ENCODE assay signal across 8 mouse cellular contexts in the genomic region with DNA sequence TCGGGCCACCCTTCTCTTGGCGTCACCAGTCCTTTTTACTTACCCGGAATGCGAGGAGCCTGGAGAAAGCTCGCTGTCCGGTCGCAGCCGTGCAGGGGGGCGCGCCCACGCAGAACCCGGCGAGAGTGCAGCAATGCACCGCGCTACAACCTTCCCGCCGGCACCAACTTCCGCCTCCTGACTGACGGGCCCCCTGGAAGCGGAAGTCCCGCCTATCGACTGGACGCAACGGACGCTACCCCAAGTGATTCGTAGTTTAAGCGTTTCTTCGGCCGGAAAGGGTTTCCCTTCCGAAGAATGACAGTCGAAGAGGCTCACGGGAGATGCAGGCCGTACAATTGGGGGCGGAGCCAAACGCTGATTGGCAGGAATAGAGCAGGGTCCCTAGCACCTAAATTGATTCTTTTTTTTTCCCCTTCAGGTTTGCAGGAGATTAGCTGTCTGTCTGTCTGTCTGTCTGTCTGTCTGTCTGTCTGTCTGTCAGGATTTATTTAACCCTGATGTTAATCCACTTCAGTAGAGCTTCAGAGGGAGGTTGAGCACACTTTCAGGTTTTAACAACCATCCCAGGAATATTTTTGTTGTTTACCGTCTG. TPM values are rescaled to one million over a fixed set of nuclear protein-coding genes. Genes with fewer than 3 reads are reported as not detected.
DNase-seq lines count a peak whose midpoint lies in the region; ATAC-seq and TF ChIP-seq lines count a peak whose summit lies in the region.

No protein-coding gene starts in this region.

- peak overlapping the region; percentile 94 for H3ac ChIP-seq in C2C12 (ENCODE audit: control insufficient read depth, insufficient read length, low read depth)

- H3K79me3 ChIP-seq in C2C12 (ENCODE audit: low read depth) = peaks cover 44% of the 10 kb centered on the region

- ATAC-seq in heart, embryonic 12.5 days (ENCODE audit: insufficient number of reproducible peaks, low FRiP score) = peak; percentile 95
- ATAC-seq in kidney, postnatal 0 days (replicated peaks; ENCODE audit: low FRiP score, low read depth) = peak; percentile 97
- peak; percentile 95 for ATAC-seq in liver, embryonic 11.5 days (replicated peaks; ENCODE audit: low FRiP score)
- ATAC-seq in stomach, embryonic 14.5 days (ENCODE audit: insufficient number of reproducible peaks, insufficient read depth, low FRiP score, low read depth) = peak; percentile 95

- peak; percentile 99 for DNase-seq in brain, embryonic 14.5 days (ENCODE audit: low read depth)
- DNase-seq in kidney, postnatal 0 days (ENCODE audit: low spot score) = peak; percentile 99
- DNase-seq in liver, embryonic 11.5 days (ENCODE audit: low spot score) = peak; percentile 93
- peak; percentile 98 for DNase-seq in naive thymus-derived CD4-positive, alpha-beta T cell, adult 2 months (ENCODE audit: low read depth)

- TF ChIP-seq CTCF in C2C12 (IDR thresholded peaks at IDR 0.05; ENCODE audit: control insufficient read depth, insufficient read depth, insufficient read length) = no peak
- TF ChIP-seq CTCF in brain, embryonic 14.5 days (IDR thresholded peaks at IDR 0.05; ENCODE audit: borderline replicate concordance, extremely low read depth, insufficient read depth, insufficient read length) = no peak
- TF ChIP-seq CTCF in kidney, postnatal 0 days (IDR thresholded peaks at IDR 0.05; ENCODE audit: low read depth) = no peak

- H3K36me3 ChIP-seq in C2C12 (ENCODE audit: control insufficient read depth, insufficient read depth) = peaks cover 16% of the 10 kb centered on the region
- peaks cover 10% of the 10 kb centered on the region for H3K36me3 ChIP-seq in erythroblast, embryonic 14.5 days (ENCODE audit: control insufficient read depth)
- peaks cover 7% of the 10 kb centered on the region; the same call in 1 of the 2 replicates for H3K36me3 ChIP-seq in heart, embryonic 12.5 days
- no peaks in the 10 kb centered on the region for H3K36me3 ChIP-seq in kidney, postnatal 0 days (ENCODE audit: insufficient read depth, low read length)
- no peaks in the 10 kb centered on the region for H3K36me3 ChIP-seq in liver, embryonic 11.5 days (ENCODE audit: control insufficient read depth, insufficient read depth, low read length)
- no peaks in the 10 kb centered on the region for H3K36me3 ChIP-seq in stomach, embryonic 14.5 days (ENCODE audit: control insufficient read depth, insufficient read depth, low read length)

- WGBS in heart, embryonic 12.5 days = 1% methylated on average over 36 of the region's 36 CpGs
- WGBS in kidney, postnatal 0 days = under 1% methylated on average over 35 of the region's 36 CpGs
- WGBS in liver, embryonic 11.5 days = 1% methylated on average over 36 of the region's 36 CpGs
- under 1% methylated on average over 36 of the region's 36 CpGs for WGBS in stomach, embryonic 14.5 days

- H3K9ac ChIP-seq in heart, embryonic 12.5 days = peak overlapping the region; percentile 87
- H3K9ac ChIP-seq in kidney, postnatal 0 days (ENCODE audit: low read depth, low read length) = peak overlapping the region; percentile 90
- H3K9ac ChIP-seq in liver, embryonic 11.5 days (ENCODE audit: low read depth, low read length) = peak overlapping the region; percentile 93
- peak overlapping the region; percentile 81 for H3K9ac ChIP-seq in stomach, embryonic 14.5 days (replicated peaks; ENCODE audit: low read depth, low read length)

- no peaks in the 10 kb centered on the region for H3K9me3 ChIP-seq in erythroblast, embryonic 14.5 days (ENCODE audit: control insufficient read depth, low read length)
- H3K9me3 ChIP-seq in heart, embryonic 12.5 days (replicated peaks) = no peaks in the 10 kb centered on the region
- H3K9me3 ChIP-seq in kidney, postnatal 0 days (replicated peaks; ENCODE audit: low read length) = no peaks in the 10 kb centered on the region
- H3K9me3 ChIP-seq in liver, embryonic 11.5 days (ENCODE audit: control insufficient read depth, low read length) = no peaks in the 10 kb centered on the region
- H3K9me3 ChIP-seq in stomach, embryonic 14.5 days (ENCODE audit: control insufficient read depth, low read depth, low read length) = no peaks in the 10 kb centered on the region

- H3K27me3 ChIP-seq in C2C12 (ENCODE audit: control insufficient read depth, insufficient read depth, insufficient read length) = no peaks in the 10 kb centered on the region
- H3K27me3 ChIP-seq in erythroblast, embryonic 14.5 days (ENCODE audit: control insufficient read depth) = no peaks in the 10 kb centered on the region
- no peaks in the 10 kb centered on the region for H3K27me3 ChIP-seq in heart, embryonic 12.5 days (replicated peaks)
- no peaks in the 10 kb centered on the region for H3K27me3 ChIP-seq in kidney, postnatal 0 days (ENCODE audit: insufficient read depth, low read length)
- H3K27me3 ChIP-seq in liver, embryonic 11.5 days (replicated peaks; ENCODE audit: control insufficient read depth, insufficient read depth, low read length) = no peaks in the 10 kb centered on the region
- H3K27me3 ChIP-seq in stomach, embryonic 14.5 days (ENCODE audit: control insufficient read depth, insufficient read depth, low read length) = no peaks in the 10 kb centered on the region

- peak overlapping the region; percentile 87 for H3K4me3 ChIP-seq in C2C12 (ENCODE audit: insufficient read depth, poor library complexity, severe bottlenecking)
- peak overlapping the region; percentile 79 for H3K4me3 ChIP-seq in erythroblast, embryonic 14.5 days (replicated peaks)
- H3K4me3 ChIP-seq in heart, embryonic 12.5 days = peak overlapping the region; percentile 91
- peak overlapping the region; percentile 97 for H3K4me3 ChIP-seq in kidney, postnatal 0 days (replicated peaks; ENCODE audit: low read depth, low read length)
- H3K4me3 ChIP-seq in liver, embryonic 11.5 days (ENCODE audit: low read depth, low read length) = peak overlapping the region; percentile 97
- H3K4me3 ChIP-seq in stomach, embryonic 14.5 days (ENCODE audit: low read depth, low read length) = peak overlapping the region; percentile 97

- H3K79me2 ChIP-seq in C2C12 (ENCODE audit: control insufficient read depth, insufficient read depth) = peaks cover 48% of the 10 kb centered on the region

- TF ChIP-seq POLR2A in brain, embryonic 14.5 days (IDR thresholded peaks at IDR 0.05; ENCODE audit: borderline replicate concordance, extremely low read depth, insufficient read depth, insufficient read length, poor library complexity, severe bottlenecking) = peak; percentile 59; the same call in 1 of the 2 replicates

- H3K27ac ChIP-seq in heart, embryonic 12.5 days (ENCODE audit: poor library complexity, severe bottlenecking) = peak overlapping the region; percentile 75
- peak overlapping the region; percentile 79 for H3K27ac ChIP-seq in kidney, postnatal 0 days
- H3K27ac ChIP-seq in liver, embryonic 11.5 days (ENCODE audit: low read depth, low read length) = peak overlapping the region; percentile 72
- peak overlapping the region; percentile 72 for H3K27ac ChIP-seq in stomach, embryonic 14.5 days (ENCODE audit: low read length)

- peak overlapping the region; percentile 84 for H3K4me2 ChIP-seq in heart, embryonic 12.5 days
- H3K4me2 ChIP-seq in kidney, postnatal 0 days (ENCODE audit: low read length) = peak overlapping the region; percentile 81
- peak overlapping the region; percentile 88 for H3K4me2 ChIP-seq in liver, embryonic 11.5 days
- peak overlapping the region; percentile 84 for H3K4me2 ChIP-seq in stomach, embryonic 14.5 days (replicated peaks; ENCODE audit: low read depth, low read length)

- H3K4me1 ChIP-seq in erythroblast, embryonic 14.5 days (ENCODE audit: control insufficient read depth) = peaks cover 32% of the 10 kb centered on the region
- H3K4me1 ChIP-seq in heart, embryonic 12.5 days (replicated peaks) = peaks cover 10% of the 10 kb centered on the region
- H3K4me1 ChIP-seq in kidney, postnatal 0 days (replicated peaks; ENCODE audit: insufficient read depth, low read length) = 0 out of 2 replicates have a peak, but pooled peaks cover 4% of the 10 kb centered on the region
- peaks cover 12% of the 10 kb centered on the region for H3K4me1 ChIP-seq in liver, embryonic 11.5 days (replicated peaks; ENCODE audit: control insufficient read depth, insufficient read depth, low read length)
- H3K4me1 ChIP-seq in stomach, embryonic 14.5 days (ENCODE audit: control insufficient read depth, insufficient read depth, low read length) = no peaks in the 10 kb centered on the region

TF ChIP-seq in C2C12, 6 proteins besides CTCF, POLR2A, EP300 and RAD21:
- TF ChIP-seq MAX (IDR thresholded peaks at IDR 0.05) (peak; percentile 54), CEBPB (IDR thresholded peaks at IDR 0.05; ENCODE audit: low read depth) (no peak), USF1 (IDR thresholded peaks at IDR 0.05; ENCODE audit: low read depth) (no peak)

RNA-seq across cellular contexts. Expression of a gene that starts 17.6 kb away (rescaled TPM):
- 12.9 TPM for polyA plus RNA-seq in C2C12 (2012; fragmentation: generic; extraction: Trizol)
- 31.3 and 32.8 TPM in 2 replicates for polyA plus RNA-seq in brain, embryonic 14.5 days (2012; rRNA removed)
- polyA plus RNA-seq in erythroblast, embryonic 14.5 days (2012) = 1.1 and 1.6 TPM in 2 replicates
- 43.9 and 47.1 TPM in 2 replicates for polyA plus RNA-seq in heart, embryonic 12.5 days (2016; fragmentation: Nextera tagmentation; extraction: Ambion mirVana)
- 40.2 and 45.3 TPM in 2 replicates for polyA plus RNA-seq in kidney, postnatal 0 days (2015; fragmentation: Nextera tagmentation; extraction: Ambion mirVana)
- 49.9 and 53.8 TPM in 2 replicates for polyA plus RNA-seq in liver, embryonic 11.5 days (2014; fragmentation: Nextera tagmentation; extraction: Ambion mirVana)
- 55.4 and 57.6 TPM in 2 replicates for polyA plus RNA-seq in stomach, embryonic 14.5 days (2014; fragmentation: Nextera tagmentation; extraction: Ambion mirVana)

RNA-seq across cellular contexts. Expression of a gene that starts 21.9 kb away (rescaled TPM):
- 3.5 TPM for polyA plus RNA-seq in C2C12 (2012; fragmentation: generic; extraction: Trizol)
- 9.3 and 16.0 TPM in 2 replicates for polyA plus RNA-seq in brain, embryonic 14.5 days (2012; rRNA removed)
- polyA plus RNA-seq in erythroblast, embryonic 14.5 days (2012) = 0.02 and 0.20 TPM in 2 replicates
- 7.5 and 8.6 TPM in 2 replicates for polyA plus RNA-seq in heart, embryonic 12.5 days (2016; fragmentation: Nextera tagmentation; extraction: Ambion mirVana)
- polyA plus RNA-seq in kidney, postnatal 0 days (2015; fragmentation: Nextera tagmentation; extraction: Ambion mirVana) = 6.0 and 7.0 TPM in 2 replicates
- 5.7 and 6.5 TPM in 2 replicates for polyA plus RNA-seq in liver, embryonic 11.5 days (2014; fragmentation: Nextera tagmentation; extraction: Ambion mirVana)
- polyA plus RNA-seq in stomach, embryonic 14.5 days (2014; fragmentation: Nextera tagmentation; extraction: Ambion mirVana) = 8.9 and 10.8 TPM in 2 replicates

Comparison
In these comparisons a context has a peak if more than half of its experiments do, and no peak if none do; other contexts are left out.
1. Peak in every context shown above with its lines: DNase-seq, ATAC-seq, H3K4me3 ChIP-seq and H3K27ac ChIP-seq.